Mouse (Mus musculus): ENCODE measurements around the gene Resf1.
"Not testable (repeated sequence)": the region's sequence is repeated elsewhere in the genome, so short reads cannot be mapped to it uniquely, and the experiment has no call there.

The Resf1 gene

GRCm38 (mm10) chr6:149308956-149309932 is at the start of gene Resf1:
Resf1 (plus strand) TSS chr6:149309414.
- in situ Hi-C loops (cut with MseI, MboI): no loop called here

- in situ Hi-C loops (cut with MseI, MboI): no loop called here
Measured at GRCm38 (mm10) chr6:149260801-149261239, 48.4 kb upstream of the Resf1 start.

- in situ Hi-C loops (cut with MseI, MboI): no loop called here
Measured at GRCm38 (mm10) chr6:149267951-149268350, 41.3 kb upstream of the Resf1 start.

GRCm38 (mm10) chr6:149278248-149278731 is 30.9 kb upstream of the Resf1 start:
- in situ Hi-C loops (cut with MseI, MboI): no loop called here

- in situ Hi-C loops (cut with MseI, MboI): no loop called here
Measured at GRCm38 (mm10) chr6:149278866-149279265, 30.3 kb upstream of the Resf1 start.

- in situ Hi-C loops (cut with MseI, MboI): no loop called here
Measured at GRCm38 (mm10) chr6:149280511-149280910, 28.7 kb upstream of the Resf1 start.

- in situ Hi-C loops (cut with MseI, MboI): not testable (repeated sequence)
Measured at GRCm38 (mm10) chr6:149288190-149288589, 21.0 kb upstream of the Resf1 start.

- in situ Hi-C loops (cut with MseI, MboI): not testable (repeated sequence)
Measured at GRCm38 (mm10) chr6:149303231-149303630, 6.0 kb upstream of the Resf1 start.

GRCm38 (mm10) chr6:149307092-149307491 is 2.1 kb upstream of the Resf1 start:
- in situ Hi-C loops (cut with MseI, MboI): no loop called here

GRCm38 (mm10) chr6:149307801-149308200 is 1.4 kb upstream of the Resf1 start:
- in situ Hi-C loops (cut with MseI, MboI): no loop called here

GRCm38 (mm10) chr6:149310226-149310625 is 1.0 kb downstream of the Resf1 start:
- in situ Hi-C loops (cut with MseI, MboI): no loop called here

- in situ Hi-C loops (cut with MseI, MboI): no loop called here
Measured at GRCm38 (mm10) chr6:149311044-149311443, 1.8 kb downstream of the Resf1 start.

GRCm38 (mm10) chr6:149311778-149312177 is 2.6 kb downstream of the Resf1 start:
- in situ Hi-C loops (cut with MseI, MboI): no loop called here

- in situ Hi-C loops (cut with MseI, MboI): no loop called here
Measured at GRCm38 (mm10) chr6:149312221-149312620, 3.0 kb downstream of the Resf1 start.

GRCm38 (mm10) chr6:149314918-149315317 is 5.7 kb downstream of the Resf1 start:
- in situ Hi-C loops (cut with MseI, MboI): no loop called here

GRCm38 (mm10) chr6:149323523-149324241 is 14.5 kb downstream of the Resf1 start:
- in situ Hi-C loops (cut with MseI, MboI): no loop called here

- in situ Hi-C loops (cut with MseI, MboI): no loop called here
Measured at GRCm38 (mm10) chr6:149324242-149324633, 15.0 kb downstream of the Resf1 start.

GRCm38 (mm10) chr6:149329071-149329470 is 19.9 kb downstream of the Resf1 start:
- in situ Hi-C loops (cut with MseI, MboI): no loop called here

- in situ Hi-C loops (cut with MseI, MboI): no loop called here
Measured at GRCm38 (mm10) chr6:149330332-149330731, 21.1 kb downstream of the Resf1 start.

- in situ Hi-C loops (cut with MseI, MboI): no loop called here
Measured at GRCm38 (mm10) chr6:149333036-149333435, 23.8 kb downstream of the Resf1 start.

GRCm38 (mm10) chr6:149337990-149338389 is 28.8 kb downstream of the Resf1 start:
- in situ Hi-C loops (cut with MseI, MboI): no loop called here

GRCm38 (mm10) chr6:149338622-149339021 is 29.4 kb downstream of the Resf1 start:
- in situ Hi-C loops (cut with MseI, MboI): no loop called here

All from mouse trophoblast stem cell (cell line).